Mouse (Mus musculus): Measurements from ENCODE around the gene Slc23a3. TPM values are rescaled to one million over a fixed set of nuclear protein-coding genes. Genes with fewer than 3 reads are reported as not detected.

The Slc23a3 gene
- polyA plus RNA-seq, 1 experiment, result not detected

DNA sequence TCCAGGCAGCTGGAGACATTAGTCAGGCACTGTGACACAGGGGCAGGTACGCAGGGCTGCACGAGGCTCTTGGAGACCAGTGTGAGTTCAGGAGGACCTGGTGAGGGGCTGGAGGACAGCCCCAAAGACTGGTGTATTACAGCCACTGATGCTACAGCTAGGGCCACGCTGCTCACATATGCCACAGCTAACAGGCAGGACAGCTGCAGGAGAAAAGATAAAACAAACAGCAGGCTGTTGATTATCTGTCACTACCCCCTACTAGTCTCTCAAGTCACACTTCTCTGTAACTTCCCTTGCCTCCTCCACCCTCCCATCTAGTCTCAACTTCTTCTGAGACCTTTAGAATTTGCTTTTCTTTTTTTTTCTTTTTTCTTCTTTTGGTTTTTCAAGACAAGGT, 3.0 kb upstream of the Slc23a3 start:
- no peak for DNase-seq (ENCODE audit: low read depth)
- TF ChIP-seq CTCF (IDR thresholded peaks at IDR 0.05; ENCODE audit: borderline replicate concordance, extremely low read depth, insufficient read depth, insufficient read length) (no peak), POLR2A (IDR thresholded peaks at IDR 0.05; ENCODE audit: borderline replicate concordance, extremely low read depth, insufficient read depth, insufficient read length, poor library complexity, severe bottlenecking) (no peak)

GRCm38 (mm10) chr1:75136293-75136692, 2.6 kb upstream of the Slc23a3 start:
- TF ChIP-seq CTCF (IDR thresholded peaks at IDR 0.05; ENCODE audit: borderline replicate concordance, extremely low read depth, insufficient read depth, insufficient read length) (no peak), POLR2A (IDR thresholded peaks at IDR 0.05; ENCODE audit: borderline replicate concordance, extremely low read depth, insufficient read depth, insufficient read length, poor library complexity, severe bottlenecking) (no peak)
- no peak for DNase-seq (ENCODE audit: low read depth)

GRCm38 (mm10) chr1:75128641-75129040, 5.0 kb downstream of the Slc23a3 start:
- no peak for DNase-seq (ENCODE audit: low read depth)
- no peak for TF ChIP-seq POLR2A (IDR thresholded peaks at IDR 0.05; ENCODE audit: borderline replicate concordance, extremely low read depth, insufficient read depth, insufficient read length, poor library complexity, severe bottlenecking)
- no peak for TF ChIP-seq CTCF (IDR thresholded peaks at IDR 0.05; ENCODE audit: borderline replicate concordance, extremely low read depth, insufficient read depth, insufficient read length)

DNA sequence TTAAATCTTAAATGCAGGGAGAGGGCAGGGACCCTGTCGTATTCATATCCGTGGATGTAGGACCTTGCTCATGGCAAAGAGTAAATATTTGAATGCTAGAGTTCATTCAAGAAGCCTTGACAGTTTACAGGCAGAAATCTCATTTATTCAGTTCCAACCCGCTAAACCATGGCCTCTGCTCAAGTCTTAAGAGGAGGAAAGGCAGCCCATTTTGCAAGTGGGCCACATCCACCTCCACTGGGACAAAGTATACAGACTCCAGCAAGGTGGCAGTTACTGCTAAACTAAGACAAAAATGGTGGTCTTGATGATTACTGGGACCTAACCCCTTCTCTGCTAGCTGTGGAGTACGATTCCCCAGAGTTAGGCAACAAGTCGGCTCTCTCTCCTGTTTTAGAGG, 8.3 kb downstream of the Slc23a3 start:
- no peak for DNase-seq (ENCODE audit: low read depth)
- no peak for TF ChIP-seq POLR2A (IDR thresholded peaks at IDR 0.05; ENCODE audit: borderline replicate concordance, extremely low read depth, insufficient read depth, insufficient read length, poor library complexity, severe bottlenecking)
- TF ChIP-seq CTCF (IDR thresholded peaks at IDR 0.05; ENCODE audit: borderline replicate concordance, extremely low read depth, insufficient read depth, insufficient read length), result no peak

GRCm38 (mm10) chr1:75124346-75125321, 9.1 kb downstream of the Slc23a3 start, which contains the start of gene Nhej1:
Nhej1 (minus strand) TSS chr1:75125200.
- TF ChIP-seq POLR2A (IDR thresholded peaks at IDR 0.05; ENCODE audit: borderline replicate concordance, extremely low read depth, insufficient read depth, insufficient read length, poor library complexity, severe bottlenecking) (peak; percentile 14; the same call in 1 of the 2 replicates), CTCF (IDR thresholded peaks at IDR 0.05; ENCODE audit: borderline replicate concordance, extremely low read depth, insufficient read depth, insufficient read length) (peak; percentile 83)
- peak; percentile 98 for DNase-seq (ENCODE audit: low read depth)

- TF ChIP-seq CTCF (IDR thresholded peaks at IDR 0.05; ENCODE audit: borderline replicate concordance, extremely low read depth, insufficient read depth, insufficient read length), result no peak
- TF ChIP-seq POLR2A (IDR thresholded peaks at IDR 0.05; ENCODE audit: borderline replicate concordance, extremely low read depth, insufficient read depth, insufficient read length, poor library complexity, severe bottlenecking), result no peak
- DNase-seq (ENCODE audit: low read depth), result no peak
These were observed 11.5 kb downstream of the Slc23a3 start for GRCm38 (mm10) chr1:75122211-75122610.

Other genes with a start within 250 kb of the Slc23a3 start
- 0.47 and 3.4 TPM in 2 replicates for gene Fev, start 248.5 kb downstream of the Slc23a3 start, polyA plus RNA-seq (2012; rRNA removed)
- 0.44 and 1.1 TPM in 2 replicates for gene Cryba2, start 240.7 kb downstream of the Slc23a3 start, polyA plus RNA-seq (2012; rRNA removed)
- gene Cfap65, start 198.3 kb downstream of the Slc23a3 start, polyA plus RNA-seq (2012; rRNA removed), result 2.4 and 3.9 TPM in 2 replicates
- 0.47 and 0.57 TPM in 2 replicates for gene Ihh, start 182.2 kb downstream of the Slc23a3 start, polyA plus RNA-seq (2012; rRNA removed)
- 2.4 and 2.6 TPM in 2 replicates for gene Nhej1, start 8.7 kb downstream of the Slc23a3 start, polyA plus RNA-seq (2012; rRNA removed)
- 59.8 and 64.9 TPM in 2 replicates for gene Cnppd1, start 8.8 kb upstream of the Slc23a3 start, polyA plus RNA-seq (2012; rRNA removed)
- 184 and 196 TPM in 2 replicates for gene Retreg2, start 8.9 kb upstream of the Slc23a3 start, polyA plus RNA-seq (2012; rRNA removed)
- gene Zfand2b, start 34.8 kb upstream of the Slc23a3 start, polyA plus RNA-seq (2012; rRNA removed), result 47.4 and 58.5 TPM in 2 replicates
- gene Abcb6, start 46.5 kb upstream of the Slc23a3 start, polyA plus RNA-seq (2012; rRNA removed), result 32.6 and 40.9 TPM in 2 replicates
- 22.6 and 34.6 TPM in 2 replicates for gene Ankzf1, start 58.3 kb upstream of the Slc23a3 start, polyA plus RNA-seq (2012; rRNA removed)
- gene Atg9a, start 58.3 kb upstream of the Slc23a3 start, polyA plus RNA-seq (2012; rRNA removed), result 63.2 and 68.4 TPM in 2 replicates
- gene Glb1l, start 76.9 kb upstream of the Slc23a3 start, polyA plus RNA-seq (2012; rRNA removed), result 30.9 and 37.9 TPM in 2 replicates
- gene Stk16, start 76.9 kb upstream of the Slc23a3 start, polyA plus RNA-seq (2012; rRNA removed), result 214 and 265 TPM in 2 replicates
- gene Tuba4a, start 86.0 kb upstream of the Slc23a3 start, polyA plus RNA-seq (2012; rRNA removed), result 3.3 and 7.9 TPM in 2 replicates
- gene A630095N17Rik, start 98.2 kb upstream of the Slc23a3 start, polyA plus RNA-seq (2012; rRNA removed), result not detected in 2 replicates
- 52.4 and 53.3 TPM in 2 replicates for gene Dnajb2, start 102.5 kb upstream of the Slc23a3 start, polyA plus RNA-seq (2012; rRNA removed)
- gene Ptprn, start 130.6 kb upstream of the Slc23a3 start, polyA plus RNA-seq (2012; rRNA removed), result 33.4 and 53.4 TPM in 2 replicates
- gene Resp18, start 144.5 kb upstream of the Slc23a3 start, polyA plus RNA-seq (2012; rRNA removed), result 78.9 and 87.2 TPM in 2 replicates
- 140 and 189 TPM in 2 replicates for gene Dnpep, start 184.1 kb upstream of the Slc23a3 start, polyA plus RNA-seq (2012; rRNA removed)
- gene Des, start 226.4 kb upstream of the Slc23a3 start, polyA plus RNA-seq (2012; rRNA removed), result 1.0 and 1.4 TPM in 2 replicates
- 49.2 and 56.1 TPM in 2 replicates for gene Speg, start 241.4 kb upstream of the Slc23a3 start, polyA plus RNA-seq (2012; rRNA removed)